Mouse (Mus musculus): ENCODE measurements around the gene Tnfrsf4. TPM values are rescaled to one million over a fixed set of nuclear protein-coding genes. Genes with fewer than 3 reads are reported as not detected.

The Tnfrsf4 gene
- total and polyA plus RNA-seq, 2 experiments from 2014 or later = 0.31 TPM; not detected in 1

DNA sequence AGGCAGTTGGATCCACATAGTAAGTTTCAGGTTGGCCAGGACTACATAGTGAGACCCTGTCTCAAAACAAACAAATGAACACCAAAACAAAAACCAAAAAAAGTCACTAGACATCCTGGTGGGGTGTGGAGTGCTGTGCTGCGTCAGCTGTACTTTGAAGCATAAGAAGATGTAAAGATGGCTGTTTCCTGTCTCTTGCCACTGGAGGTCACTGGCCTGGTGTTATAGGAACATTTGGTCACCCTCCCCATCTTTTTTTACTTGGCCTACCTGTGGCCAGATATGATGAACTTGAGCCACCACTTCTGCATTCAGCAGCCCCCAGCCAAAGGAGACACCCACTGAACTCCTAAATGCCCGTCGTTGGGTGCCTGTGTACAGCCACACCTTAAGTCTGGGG lies 7.7 kb downstream of the Tnfrsf4 start:
- DNase-seq (ENCODE audit: low spot score) (no peak), ATAC-seq (ENCODE audit: insufficient read depth, low read depth) (no peak)
- Histone ChIP-seq H3K4me3 (ENCODE audit: low read depth, low read length) (no peak overlapping the region), H3K36me3 (replicated peaks; ENCODE audit: control insufficient read depth, insufficient read depth, low read length) (0 out of 2 replicates have a peak, but pooled peaks cover under 1% of the 10 kb centered on the region), H3K9me3 (replicated peaks; ENCODE audit: control insufficient read depth, low read length) (no peaks in the 10 kb centered on the region), H3K4me1 (ENCODE audit: control insufficient read depth, insufficient read depth) (peaks cover 9% of the 10 kb centered on the region; the same call in 1 of the 2 replicates), H3K27ac (ENCODE audit: low read depth) (no peak overlapping the region), H3K9ac (replicated peaks; ENCODE audit: low read depth, low read length) (no peak overlapping the region), H3K4me2 (ENCODE audit: low read depth, low read length) (no peak overlapping the region), H3K27me3 (ENCODE audit: control insufficient read depth, insufficient read depth, low read length) (no peaks in the 10 kb centered on the region)
- TF ChIP-seq EP300 (IDR thresholded peaks at IDR 0.05; ENCODE audit: low read depth) (no peak), CTCF (IDR thresholded peaks at IDR 0.05; ENCODE audit: low read depth) (no peak)
- WGBS = 58% methylated on average over 3 of the region's 3 CpGs

DNA sequence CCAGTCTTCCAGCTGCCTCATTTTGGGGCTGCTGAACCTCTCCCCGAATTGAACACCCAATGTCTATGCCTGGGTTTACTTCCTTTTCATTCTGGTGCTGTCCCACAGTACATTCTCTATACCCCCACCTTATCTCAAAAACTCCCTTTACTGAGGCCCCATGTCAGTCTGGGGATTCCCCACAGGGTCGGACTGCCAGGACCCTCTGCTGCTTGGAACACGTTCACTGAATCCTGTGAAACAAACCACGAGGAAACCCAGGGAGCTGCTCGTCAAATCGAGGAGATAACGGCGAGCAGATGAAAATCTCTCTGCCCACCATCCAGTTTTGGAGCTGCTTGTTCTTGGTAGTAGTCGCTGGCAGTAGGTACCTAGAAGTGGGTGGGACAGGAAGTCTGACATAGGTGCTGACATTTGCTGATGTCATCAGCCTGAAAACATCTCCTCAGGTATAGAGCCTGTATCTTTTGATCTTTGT lies 8.3 kb downstream of the Tnfrsf4 start:
- Histone ChIP-seq H3K9me3 (replicated peaks; ENCODE audit: control insufficient read depth, low read length) (no peaks in the 10 kb centered on the region), H3K4me1 (ENCODE audit: control insufficient read depth, insufficient read depth) (peaks cover 10% of the 10 kb centered on the region; the same call in 1 of the 2 replicates), H3K9ac (replicated peaks; ENCODE audit: low read depth, low read length) (no peak overlapping the region), H3K4me3 (ENCODE audit: low read depth, low read length) (no peak overlapping the region), H3K27ac (ENCODE audit: low read depth) (no peak overlapping the region), H3K27me3 (ENCODE audit: control insufficient read depth, insufficient read depth, low read length) (no peaks in the 10 kb centered on the region), H3K36me3 (replicated peaks; ENCODE audit: control insufficient read depth, insufficient read depth, low read length) (no peaks in the 10 kb centered on the region), H3K4me2 (ENCODE audit: low read depth, low read length) (no peak overlapping the region)
- WGBS = 29% methylated on average over 9 of the region's 9 CpGs
- DNase-seq (ENCODE audit: low spot score) = no peak
- ATAC-seq (ENCODE audit: insufficient read depth, low read depth) = no peak
- no peak for TF ChIP-seq CTCF (IDR thresholded peaks at IDR 0.05; ENCODE audit: low read depth)

DNA sequence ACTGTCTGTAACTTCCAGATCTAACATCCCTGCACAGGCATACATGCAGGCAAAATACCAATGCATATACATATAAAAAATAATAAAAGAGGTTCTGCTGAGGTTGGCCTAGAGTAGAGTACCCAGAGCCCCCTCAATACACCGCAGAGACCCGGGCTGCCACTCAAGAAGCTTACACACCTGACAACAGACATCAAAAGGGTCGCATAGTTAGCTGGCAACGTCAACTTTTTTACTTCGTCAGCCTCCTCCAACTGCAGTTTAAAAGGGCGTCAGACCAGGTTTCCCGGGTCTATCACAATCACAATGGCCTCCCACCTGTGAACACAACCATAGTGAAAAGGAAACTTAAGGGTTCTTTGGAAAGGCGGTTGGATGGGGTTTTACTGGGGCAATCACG lies 9.9 kb downstream of the Tnfrsf4 start:
- no peak for DNase-seq (ENCODE audit: low spot score)
- ATAC-seq (ENCODE audit: insufficient read depth, low read depth) = no peak
- Histone ChIP-seq H3K4me2 (ENCODE audit: low read depth, low read length) (no peak overlapping the region), H3K36me3 (replicated peaks; ENCODE audit: control insufficient read depth, insufficient read depth, low read length) (no peaks in the 10 kb centered on the region; the same call in 1 of the 2 replicates), H3K9ac (replicated peaks; ENCODE audit: low read depth, low read length) (no peak overlapping the region), H3K9me3 (replicated peaks; ENCODE audit: control insufficient read depth, low read length) (no peaks in the 10 kb centered on the region), H3K4me3 (ENCODE audit: low read depth, low read length) (no peak overlapping the region), H3K4me1 (ENCODE audit: control insufficient read depth, insufficient read depth) (peaks cover 10% of the 10 kb centered on the region; the same call in 1 of the 2 replicates), H3K27me3 (ENCODE audit: control insufficient read depth, insufficient read depth, low read length) (no peaks in the 10 kb centered on the region), H3K27ac (ENCODE audit: low read depth) (no peak overlapping the region)
- TF ChIP-seq EP300 (IDR thresholded peaks at IDR 0.05; ENCODE audit: low read depth) (no peak), CTCF (IDR thresholded peaks at IDR 0.05; ENCODE audit: low read depth) (no peak)
- 85% methylated on average over 9 of the region's 9 CpGs for WGBS

DNA sequence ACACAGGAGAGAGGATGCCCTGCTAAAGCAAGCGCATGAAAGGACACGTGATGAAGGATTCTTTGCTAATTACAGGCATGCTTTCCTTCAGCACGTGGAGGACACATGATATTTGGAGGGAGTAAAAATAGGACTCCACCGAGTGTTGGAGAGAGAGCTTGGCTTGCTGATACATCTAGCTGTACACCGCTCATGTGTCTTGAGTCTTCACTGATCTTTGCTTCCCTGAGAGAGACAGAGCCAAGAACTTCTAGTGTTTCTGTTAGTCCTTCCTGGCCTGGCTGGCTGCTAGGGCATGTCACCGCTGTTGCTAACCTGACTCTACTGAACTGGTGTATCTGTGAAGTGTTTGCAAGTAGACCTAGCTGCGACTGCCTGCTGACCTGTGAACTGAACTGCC lies 10.5 kb downstream of the Tnfrsf4 start:
- no peaks in the 10 kb centered on the region for H3K9me3 ChIP-seq (replicated peaks; ENCODE audit: control insufficient read depth, low read length)
- no peak overlapping the region for H3K4me3 ChIP-seq (ENCODE audit: low read depth, low read length)
- H3K27ac ChIP-seq (ENCODE audit: low read depth) = peak overlapping the region; percentile 28; the same call in 1 of the 2 replicates
- peak; percentile 62 for ATAC-seq (ENCODE audit: insufficient read depth, low read depth)
- H3K4me1 ChIP-seq (ENCODE audit: control insufficient read depth, insufficient read depth) = peaks cover 10% of the 10 kb centered on the region; the same call in 1 of the 2 replicates
- TF ChIP-seq EP300 (IDR thresholded peaks at IDR 0.05; ENCODE audit: low read depth) (no peak), CTCF (IDR thresholded peaks at IDR 0.05; ENCODE audit: low read depth) (no peak)
- H3K9ac ChIP-seq (replicated peaks; ENCODE audit: low read depth, low read length) = no peak overlapping the region
- H3K36me3 ChIP-seq (replicated peaks; ENCODE audit: control insufficient read depth, insufficient read depth, low read length) = no peaks in the 10 kb centered on the region; the same call in 1 of the 2 replicates
- WGBS = 58% methylated on average over 7 of the region's 7 CpGs
- H3K4me2 ChIP-seq (ENCODE audit: low read depth, low read length) = no peak overlapping the region
- DNase-seq (ENCODE audit: low spot score) = peak; percentile 20
- H3K27me3 ChIP-seq (ENCODE audit: control insufficient read depth, insufficient read depth, low read length) = no peaks in the 10 kb centered on the region

DNA sequence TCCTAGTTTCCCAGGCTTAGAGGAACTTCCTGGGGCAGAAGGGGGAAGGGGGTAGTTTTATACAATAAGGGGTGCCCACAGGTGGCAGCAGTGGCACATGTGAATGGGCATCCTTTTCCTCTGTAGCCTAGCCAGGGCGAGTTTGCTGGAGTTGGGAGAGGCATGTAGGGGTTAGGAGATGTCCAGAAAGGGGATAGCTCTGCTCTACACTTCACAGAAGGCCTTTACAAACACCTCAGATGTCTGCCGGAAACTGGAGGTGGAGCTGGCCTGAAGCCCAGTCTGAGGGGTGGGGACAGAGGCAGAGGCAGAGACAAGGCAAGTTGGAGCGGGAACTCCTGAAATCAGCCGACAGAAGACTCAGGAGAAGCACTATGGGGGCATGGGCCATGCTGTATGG lies 12.4 kb downstream of the Tnfrsf4 start, which contains the start of gene Tnfrsf18:
Tnfrsf18 (plus strand) TSS at position 152 of the 400 bp plus-strand sequence.
- H3K4me2 ChIP-seq (ENCODE audit: low read depth, low read length) = no peak within 1 kb of the TSS; the same call in 1 of the 2 replicates
- H3K27ac ChIP-seq (ENCODE audit: low read depth) = peak within 1 kb of the TSS; percentile 18; the same call in 1 of the 2 replicates
- DNase-seq (ENCODE audit: low spot score) (peak; percentile 33), ATAC-seq (ENCODE audit: insufficient read depth, low read depth) (peak; percentile 19; the same call in 1 of the 2 replicates)
- H3K36me3 ChIP-seq (replicated peaks; ENCODE audit: control insufficient read depth, insufficient read depth, low read length) = peaks cover 3% of the 10 kb centered on the region; the same call in 1 of the 2 replicates
- TF ChIP-seq EP300 (IDR thresholded peaks at IDR 0.05; ENCODE audit: low read depth) (no peak), CTCF (IDR thresholded peaks at IDR 0.05; ENCODE audit: low read depth) (peak; percentile 44)
- no peaks in the 10 kb centered on the region for H3K9me3 ChIP-seq (replicated peaks; ENCODE audit: control insufficient read depth, low read length)
- no peak within 1 kb of the TSS for H3K4me3 ChIP-seq (ENCODE audit: low read depth, low read length)
- H3K9ac ChIP-seq (replicated peaks; ENCODE audit: low read depth, low read length) = no peak within 1 kb of the TSS
- no peaks in the 10 kb centered on the region for H3K27me3 ChIP-seq (ENCODE audit: control insufficient read depth, insufficient read depth, low read length)
- 4% methylated on average over 4 of the region's 4 CpGs for whole genome bisulfite sequencing
- peaks cover 19% of the 10 kb centered on the region for H3K4me1 ChIP-seq (ENCODE audit: control insufficient read depth, insufficient read depth)

DNA sequence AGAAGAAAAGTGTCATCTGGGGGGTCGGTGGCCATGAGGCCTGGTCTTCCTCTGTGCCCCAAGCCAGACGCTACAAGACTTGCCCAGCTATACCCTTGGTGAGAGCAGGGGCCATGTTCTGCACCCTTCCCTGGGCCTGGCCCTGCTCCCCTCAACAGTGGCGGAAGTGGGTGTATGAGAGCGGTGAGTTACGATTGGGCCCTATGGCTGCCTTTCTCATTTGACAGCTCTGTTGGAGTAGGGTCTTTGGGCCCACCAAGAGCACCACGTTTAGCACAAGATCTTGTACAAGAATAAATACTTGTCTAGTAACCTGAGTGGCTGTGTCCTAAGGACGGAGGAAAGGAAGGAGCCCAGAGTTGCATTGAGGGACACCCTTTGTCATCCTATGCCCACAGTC lies 14.9 kb downstream of the Tnfrsf4 start:
- H3K4me1 ChIP-seq (ENCODE audit: control insufficient read depth, insufficient read depth) = peaks cover 33% of the 10 kb centered on the region
- DNase-seq (ENCODE audit: low spot score) = no peak
- H3K9me3 ChIP-seq (replicated peaks; ENCODE audit: control insufficient read depth, low read length) = no peaks in the 10 kb centered on the region
- TF ChIP-seq CTCF (IDR thresholded peaks at IDR 0.05; ENCODE audit: low read depth) (no peak), EP300 (IDR thresholded peaks at IDR 0.05; ENCODE audit: low read depth) (no peak)
- H3K4me2 ChIP-seq (ENCODE audit: low read depth, low read length) = no peak overlapping the region
- no peaks in the 10 kb centered on the region for H3K27me3 ChIP-seq (ENCODE audit: control insufficient read depth, insufficient read depth, low read length)
- H3K9ac ChIP-seq (replicated peaks; ENCODE audit: low read depth, low read length) = no peak overlapping the region
- H3K27ac ChIP-seq (ENCODE audit: low read depth) = no peak overlapping the region
- no peak overlapping the region for H3K4me3 ChIP-seq (ENCODE audit: low read depth, low read length)
- H3K36me3 ChIP-seq (replicated peaks; ENCODE audit: control insufficient read depth, insufficient read depth, low read length) = peaks cover 3% of the 10 kb centered on the region; the same call in 1 of the 2 replicates
- 90% methylated on average over 7 of the region's 7 CpGs for WGBS
- no peak for ATAC-seq (ENCODE audit: insufficient read depth, low read depth)
